Comparison of ENCODE assay signal across 9 mouse cellular contexts in the genomic region with DNA sequence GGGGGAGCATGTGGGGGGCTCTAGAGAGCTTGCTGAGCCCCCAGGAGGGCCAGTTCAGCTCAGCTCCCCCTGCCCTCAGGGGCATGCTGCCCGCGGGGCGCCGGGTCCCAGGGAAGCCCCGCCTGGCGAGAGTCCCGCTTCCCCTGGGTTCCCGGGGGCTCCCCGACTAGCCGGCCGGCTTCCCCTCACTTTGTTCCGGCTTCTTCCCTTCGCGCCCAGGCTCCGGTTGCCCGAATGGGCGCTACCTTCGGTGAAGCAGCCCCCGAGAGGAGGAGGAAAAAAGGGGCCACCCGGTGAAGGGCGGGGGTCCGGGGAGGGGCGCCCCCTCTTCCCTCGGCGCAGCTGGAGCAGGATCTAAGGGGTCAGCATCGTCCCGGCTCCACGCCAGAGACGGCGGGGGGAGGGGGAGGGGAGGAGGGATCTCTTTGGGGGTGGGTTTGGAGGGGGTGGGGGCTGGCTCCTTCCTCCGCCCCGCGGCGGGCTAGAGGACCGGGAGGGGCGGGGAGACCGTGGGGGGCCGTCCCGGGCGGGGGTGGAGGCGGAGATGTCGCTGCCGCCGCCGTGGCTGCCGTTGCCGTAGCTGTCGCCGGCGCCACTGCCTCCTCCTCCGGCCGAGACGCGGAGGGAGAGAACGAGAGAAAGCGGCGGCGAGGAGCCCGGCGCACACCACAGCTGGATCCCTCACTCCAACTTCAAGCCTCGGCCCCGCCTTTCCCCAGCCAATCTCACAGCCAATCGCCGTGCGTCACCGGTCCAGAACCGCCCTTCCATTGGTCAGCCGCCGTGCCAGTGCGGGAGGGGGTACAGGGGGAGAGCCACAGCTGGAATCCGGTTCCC. TPM values are rescaled to one million over a fixed set of nuclear protein-coding genes. Genes with fewer than 3 reads are reported as not detected.
A peak's percentile ranks its signal among the peaks of the same experiment; 100 is the strongest.
DNase-seq lines count a peak whose midpoint lies in the region; ATAC-seq and TF ChIP-seq lines count a peak whose summit lies in the region.
"Had no signal": no experiment of that assay in that cellular context is flagged by ENCODE, and none has a peak within 500 bp of the region (broad histone marks: within the 10 kb centered on the region; RNA-seq: fewer than 3 reads in every experiment).

A gene (minus strand): TSS at position 492 of the 837 bp plus-strand sequence.

- peak within 1 kb of the TSS; percentile 86 for H3K9ac ChIP-seq in forebrain, embryonic 13.5 days
- H3K9ac ChIP-seq in heart, embryonic 16.5 days (ENCODE audit: low read length), result peak within 1 kb of the TSS; percentile 72
- H3K9ac ChIP-seq in liver, embryonic 13.5 days, result peak within 1 kb of the TSS; percentile 33
- peak within 1 kb of the TSS; percentile 67 for H3K9ac ChIP-seq in stomach, postnatal 0 days (ENCODE audit: low read length)

- DNase-seq in ES-CJ7 (ENCODE audit: low read depth, low spot score), result peak; percentile 82
- DNase-seq in cerebellum, adult 11 months, result peak; percentile 80
- DNase-seq in kidney, postnatal 25 days, result peak; percentile 90 to 95
- peak; percentile 53 for DNase-seq in liver, embryonic 13.5 days
- DNase-seq in neural tube, embryonic 10.5 days (ENCODE audit: extremely low spot score, low spot score), result peak; percentile 88
- peak; percentile 88 for DNase-seq in stomach, postnatal 0 days (ENCODE audit: low spot score)

- peaks cover 51% of the 10 kb centered on the region for H3K27me3 ChIP-seq in forebrain, embryonic 13.5 days
- H3K27me3 ChIP-seq in heart, embryonic 16.5 days (ENCODE audit: control insufficient read depth, insufficient read depth, low read length), result peaks cover 54% of the 10 kb centered on the region
- H3K27me3 ChIP-seq in liver, embryonic 13.5 days, result peaks cover 99% of the 10 kb centered on the region
- peaks cover 7% of the 10 kb centered on the region; the same call in 1 of the 2 replicates for H3K27me3 ChIP-seq in stomach, postnatal 0 days (ENCODE audit: control insufficient read depth, insufficient read depth, low read length)

- no peaks in the 10 kb centered on the region for H3K36me3 ChIP-seq in forebrain, embryonic 13.5 days (ENCODE audit: poor library complexity, severe bottlenecking)
- no peaks in the 10 kb centered on the region for H3K36me3 ChIP-seq in heart, embryonic 16.5 days (ENCODE audit: control insufficient read depth, insufficient read depth)
- no peaks in the 10 kb centered on the region for H3K36me3 ChIP-seq in liver, embryonic 13.5 days
- H3K36me3 ChIP-seq in stomach, postnatal 0 days (ENCODE audit: control insufficient read depth, insufficient read depth, low read length), result no peaks in the 10 kb centered on the region

- H3K4me3 ChIP-seq in forebrain, embryonic 13.5 days, result peak within 1 kb of the TSS; percentile 68
- peak within 1 kb of the TSS; percentile 60 for H3K4me3 ChIP-seq in heart, embryonic 16.5 days (ENCODE audit: low read length)
- peak within 1 kb of the TSS; percentile 51 for H3K4me3 ChIP-seq in liver, embryonic 13.5 days (replicated peaks)
- peak within 1 kb of the TSS; percentile 61 for H3K4me3 ChIP-seq in stomach, postnatal 0 days (ENCODE audit: low read depth, low read length)

- no peak for TF ChIP-seq EP300 in stomach, postnatal 0 days (optimal IDR thresholded peaks at IDR 0.05)

- H3K4me2 ChIP-seq in forebrain, embryonic 13.5 days, result peak within 1 kb of the TSS; percentile 99
- peak within 1 kb of the TSS; percentile 86 for H3K4me2 ChIP-seq in heart, embryonic 16.5 days (ENCODE audit: low read depth, low read length)
- H3K4me2 ChIP-seq in liver, embryonic 13.5 days, result peak within 1 kb of the TSS; percentile 69
- H3K4me2 ChIP-seq in stomach, postnatal 0 days (replicated peaks; ENCODE audit: low read depth), result peak within 1 kb of the TSS; percentile 92

- peak within 1 kb of the TSS; percentile 59 for H3K27ac ChIP-seq in forebrain, embryonic 13.5 days
- H3K27ac ChIP-seq in heart, embryonic 16.5 days (ENCODE audit: low read length), result peak within 1 kb of the TSS; percentile 49; the same call in 1 of the 2 replicates
- H3K27ac ChIP-seq in liver, embryonic 13.5 days, result no peak within 1 kb of the TSS
- peak within 1 kb of the TSS; percentile 56 for H3K27ac ChIP-seq in stomach, postnatal 0 days (replicated peaks)
- H3K27ac ChIP-seq: macrophage had no signal

- under 1% methylated on average over 28 of the region's 71 CpGs for WGBS in forebrain, embryonic 13.5 days
- under 1% methylated on average over 43 of the region's 71 CpGs for WGBS in heart, embryonic 16.5 days
- WGBS in liver, embryonic 13.5 days (ENCODE audit: insufficient replicate concordance), result under 1% methylated on average over 49 of the region's 71 CpGs
- under 1% methylated on average over 41 of the region's 71 CpGs for WGBS in stomach, postnatal 0 days

- H3K4me1 ChIP-seq in forebrain, embryonic 13.5 days, result peaks cover 68% of the 10 kb centered on the region
- peaks cover 27% of the 10 kb centered on the region for H3K4me1 ChIP-seq in heart, embryonic 16.5 days (ENCODE audit: control insufficient read depth, insufficient read depth, low read length)
- H3K4me1 ChIP-seq in liver, embryonic 13.5 days (replicated peaks), result peaks cover 21% of the 10 kb centered on the region
- peaks cover 6% of the 10 kb centered on the region for H3K4me1 ChIP-seq in stomach, postnatal 0 days (replicated peaks; ENCODE audit: control insufficient read depth, insufficient read depth)

- TF ChIP-seq CTCF in stomach, postnatal 0 days (IDR thresholded peaks at IDR 0.05; ENCODE audit: low read depth), result no peak

- H3K9me3 ChIP-seq in forebrain, embryonic 13.5 days (replicated peaks), result no peaks in the 10 kb centered on the region
- H3K9me3 ChIP-seq in heart, embryonic 16.5 days (replicated peaks; ENCODE audit: control insufficient read depth, low read length), result no peaks in the 10 kb centered on the region
- no peaks in the 10 kb centered on the region for H3K9me3 ChIP-seq in liver, embryonic 13.5 days (replicated peaks)
- no peaks in the 10 kb centered on the region for H3K9me3 ChIP-seq in stomach, postnatal 0 days (ENCODE audit: control insufficient read depth, low read length)

- peak; percentile 92 for ATAC-seq in forebrain, embryonic 13.5 days
- ATAC-seq in heart, embryonic 16.5 days (replicated peaks; ENCODE audit: extremely low read depth, insufficient read depth, low FRiP score), result peak; percentile 90
- ATAC-seq in liver, embryonic 13.5 days (ENCODE audit: low read depth), result peak; percentile 85
- peak; percentile 90 for ATAC-seq in stomach, postnatal 0 days (ENCODE audit: low FRiP score, low TSS enrichment)

RNA-seq across cellular contexts. Expression of the gene that starts here (rescaled TPM):
- polyA plus RNA-seq in forebrain, embryonic 13.5 days (2015; fragmentation: Nextera tagmentation; extraction: Ambion mirVana), result 5.4 and 8.4 TPM in 2 replicates
- 5.8 and 7.6 TPM in 2 replicates for polyA plus RNA-seq in heart, embryonic 16.5 days (2015; fragmentation: Nextera tagmentation; extraction: Ambion mirVana)
- polyA plus RNA-seq in liver, embryonic 13.5 days (2015; fragmentation: Nextera tagmentation; extraction: Ambion mirVana), result 1.4 and 1.8 TPM in 2 replicates
- polyA plus RNA-seq in stomach, postnatal 0 days (2015; fragmentation: Nextera tagmentation; extraction: Ambion mirVana), result 1.8 and 2.0 TPM in 2 replicates
- polyA plus RNA-seq: macrophage had no signal

Comparison
In these comparisons a context has a peak if more than half of its experiments do, and no peak if none do; other contexts are left out.
1. H3K9ac ChIP-seq: peak in every context shown above with its lines; median percentile 86 in forebrain, embryonic 13.5 days; 72 in heart, embryonic 16.5 days; 67 in stomach, postnatal 0 days; 33 in liver, embryonic 13.5 days.